Mouse (Mus musculus) stomach, embryonic 16.5 days (tissue): ENCODE measurements around the gene Clasp2. TPM values are rescaled to one million over a fixed set of nuclear protein-coding genes. Genes with fewer than 3 reads are reported as not detected.

Source experiments
- polyA plus RNA-seq: library from polyadenylated mRNA; unstranded; fragments of >200 nt; fragmentation: Nextera tagmentation; extraction: Ambion mirVana; gene quantifications from 2 replicates; pipeline ENCODE4 v1.2.1, GENCODE M21; 2015

The Clasp2 gene
- polyA plus RNA-seq, 1 experiment from 2014 or later: 25.0 TPM

Other genes with a start within 250 kb of the Clasp2 start
- 99.5 and 113 TPM in 2 replicates for gene Pdcd6ip, start 33.2 kb upstream of the Clasp2 start, polyA plus RNA-seq
- gene Ubp1, start 189.5 kb downstream of the Clasp2 start, polyA plus RNA-seq: 22.7 and 25.2 TPM in 2 replicates